Mouse (Mus musculus): ENCODE results near the gene Hpse2. TPM values are rescaled to one million over a fixed set of nuclear protein-coding genes. Genes with fewer than 3 reads are reported as not detected.

Hpse2 gene
- polyA plus RNA-seq, 1 experiment from 2014 or later, result 0.12 TPM

DNA sequence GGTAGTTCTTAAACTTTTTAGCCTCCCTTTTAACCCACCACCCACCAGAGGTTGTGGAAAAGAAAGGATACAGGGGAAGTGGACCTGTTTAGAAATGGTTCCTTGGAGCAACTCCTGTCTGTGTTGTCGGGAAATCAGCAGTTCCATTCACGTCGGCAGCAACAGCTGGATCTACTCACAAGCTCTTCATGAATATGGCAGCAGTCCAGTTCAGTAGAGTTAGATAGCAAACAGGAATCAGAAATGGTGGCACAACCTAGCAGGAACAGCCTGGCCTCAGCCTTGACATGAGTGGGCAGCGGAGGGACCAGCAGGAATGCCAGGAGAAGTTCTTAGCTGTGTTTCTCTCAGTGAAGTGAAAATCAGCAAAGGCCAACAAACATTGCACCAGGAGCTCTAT lies 278.4 kb downstream of the Hpse2 start:
- Histone ChIP-seq H3K4me3 (ENCODE audit: low read depth, low read length) (no peak overlapping the region), H3K27me3 (ENCODE audit: control insufficient read depth, insufficient read depth, low read length) (no peaks in the 10 kb centered on the region), H3K4me1 (ENCODE audit: control insufficient read depth, insufficient read depth, low read length) (no peaks in the 10 kb centered on the region), H3K4me2 (ENCODE audit: low read depth, low read length) (no peak overlapping the region), H3K9ac (replicated peaks; ENCODE audit: low read depth, low read length) (no peak overlapping the region), H3K9me3 (ENCODE audit: control insufficient read depth, low read length) (no peaks in the 10 kb centered on the region; the same call in 1 of the 2 replicates), H3K27ac (ENCODE audit: low read depth, low read length) (no peak overlapping the region), H3K36me3 (ENCODE audit: control insufficient read depth, insufficient read depth, low read length) (no peaks in the 10 kb centered on the region)
- 98% methylated on average over 4 of the region's 4 CpGs for WGBS
- ATAC-seq (ENCODE audit: low read depth), result no peak

DNA sequence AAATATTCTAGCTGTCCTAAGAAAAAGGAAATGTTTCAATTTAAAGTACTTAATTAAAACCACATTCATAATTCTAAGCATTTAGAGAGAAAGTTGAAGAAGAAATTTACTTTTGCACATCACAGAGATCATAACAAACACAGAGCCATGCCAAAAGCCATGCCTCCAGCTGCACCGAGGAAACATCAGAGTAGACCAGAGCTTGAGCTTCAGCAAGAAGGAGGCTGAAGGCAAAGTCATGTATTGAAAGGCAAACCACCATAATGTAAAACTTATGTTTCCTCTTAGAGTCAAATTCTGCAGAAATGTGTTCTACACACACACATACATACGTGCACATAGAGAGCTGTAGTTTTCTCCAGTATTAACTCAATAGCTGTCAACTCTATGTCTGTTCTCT lies 291.2 kb downstream of the Hpse2 start:
- H3K4me3 ChIP-seq (ENCODE audit: low read depth, low read length), result no peak overlapping the region
- 90% methylated on average over 2 of the region's 2 CpGs for WGBS
- H3K36me3 ChIP-seq (ENCODE audit: control insufficient read depth, insufficient read depth, low read length), result no peaks in the 10 kb centered on the region
- no peak for ATAC-seq (ENCODE audit: low read depth)
- H3K4me2 ChIP-seq (ENCODE audit: low read depth, low read length), result no peak overlapping the region
- no peaks in the 10 kb centered on the region for H3K9me3 ChIP-seq (ENCODE audit: control insufficient read depth, low read length)
- H3K9ac ChIP-seq (replicated peaks; ENCODE audit: low read depth, low read length), result no peak overlapping the region
- no peak overlapping the region for H3K27ac ChIP-seq (ENCODE audit: low read depth, low read length)
- H3K4me1 ChIP-seq (ENCODE audit: control insufficient read depth, insufficient read depth, low read length), result no peaks in the 10 kb centered on the region
- no peaks in the 10 kb centered on the region for H3K27me3 ChIP-seq (ENCODE audit: control insufficient read depth, insufficient read depth, low read length)

GRCm38 (mm10) chr19:43087216-43087615 lies 300.9 kb downstream of the Hpse2 start:
- Histone ChIP-seq H3K4me2 (ENCODE audit: low read depth, low read length) (no peak overlapping the region), H3K27me3 (ENCODE audit: control insufficient read depth, insufficient read depth, low read length) (no peaks in the 10 kb centered on the region), H3K9me3 (ENCODE audit: control insufficient read depth, low read length) (no peaks in the 10 kb centered on the region), H3K36me3 (ENCODE audit: control insufficient read depth, insufficient read depth, low read length) (no peaks in the 10 kb centered on the region), H3K4me1 (ENCODE audit: control insufficient read depth, insufficient read depth, low read length) (no peaks in the 10 kb centered on the region), H3K27ac (ENCODE audit: low read depth, low read length) (no peak overlapping the region), H3K9ac (replicated peaks; ENCODE audit: low read depth, low read length) (no peak overlapping the region), H3K4me3 (ENCODE audit: low read depth, low read length) (no peak overlapping the region)
- ATAC-seq (ENCODE audit: low read depth), result no peak
- 95% methylated on average over 3 of the region's 3 CpGs for WGBS

GRCm38 (mm10) chr19:43064155-43064554 lies 324.0 kb downstream of the Hpse2 start:
- no peak overlapping the region for H3K4me3 ChIP-seq (ENCODE audit: low read depth, low read length)
- H3K9me3 ChIP-seq (ENCODE audit: control insufficient read depth, low read length), result no peaks in the 10 kb centered on the region
- H3K36me3 ChIP-seq (ENCODE audit: control insufficient read depth, insufficient read depth, low read length), result no peaks in the 10 kb centered on the region
- no peaks in the 10 kb centered on the region for H3K4me1 ChIP-seq (ENCODE audit: control insufficient read depth, insufficient read depth, low read length)
- no peak for ATAC-seq (ENCODE audit: low read depth)
- no peak overlapping the region for H3K4me2 ChIP-seq (ENCODE audit: low read depth, low read length)
- whole genome bisulfite sequencing, result 82% methylated on average over 2 of the region's 2 CpGs
- no peak overlapping the region for H3K27ac ChIP-seq (ENCODE audit: low read depth, low read length)
- H3K9ac ChIP-seq (replicated peaks; ENCODE audit: low read depth, low read length), result no peak overlapping the region
- no peaks in the 10 kb centered on the region for H3K27me3 ChIP-seq (ENCODE audit: control insufficient read depth, insufficient read depth, low read length)

GRCm38 (mm10) chr19:43044506-43044905 lies 343.6 kb downstream of the Hpse2 start:
- H3K9me3 ChIP-seq (ENCODE audit: control insufficient read depth, low read length), result no peaks in the 10 kb centered on the region
- WGBS, result 30% methylated on average over 4 of the region's 4 CpGs
- ATAC-seq (ENCODE audit: low read depth), result no peak

GRCm38 (mm10) chr19:43042721-43043120 lies 345.4 kb downstream of the Hpse2 start:
- H3K36me3 ChIP-seq (ENCODE audit: control insufficient read depth, insufficient read depth, low read length), result no peaks in the 10 kb centered on the region
- 69% methylated on average over 2 of the region's 2 CpGs for WGBS
- no peak overlapping the region for H3K4me2 ChIP-seq (ENCODE audit: low read depth, low read length)
- H3K27me3 ChIP-seq (ENCODE audit: control insufficient read depth, insufficient read depth, low read length), result no peaks in the 10 kb centered on the region
- no peaks in the 10 kb centered on the region for H3K9me3 ChIP-seq (ENCODE audit: control insufficient read depth, low read length)
- ATAC-seq (ENCODE audit: low read depth), result no peak
- no peak overlapping the region for H3K9ac ChIP-seq (replicated peaks; ENCODE audit: low read depth, low read length)
- no peak overlapping the region for H3K4me3 ChIP-seq (ENCODE audit: low read depth, low read length)
- no peak overlapping the region for H3K27ac ChIP-seq (ENCODE audit: low read depth, low read length)
- no peaks in the 10 kb centered on the region; the same call in 1 of the 2 replicates for H3K4me1 ChIP-seq (ENCODE audit: control insufficient read depth, insufficient read depth, low read length)

More at GRCm38 (mm10) chr19:43044506-43044905, 343.6 kb downstream of the Hpse2 start:
- Histone ChIP-seq H3K27me3 (ENCODE audit: control insufficient read depth, insufficient read depth, low read length) (no peaks in the 10 kb centered on the region), H3K27ac (ENCODE audit: low read depth, low read length) (no peak overlapping the region), H3K4me3 (ENCODE audit: low read depth, low read length) (no peak overlapping the region), H3K4me1 (ENCODE audit: control insufficient read depth, insufficient read depth, low read length) (no peaks in the 10 kb centered on the region; the same call in 1 of the 2 replicates), H3K36me3 (ENCODE audit: control insufficient read depth, insufficient read depth, low read length) (no peaks in the 10 kb centered on the region), H3K4me2 (ENCODE audit: low read depth, low read length) (no peak overlapping the region), H3K9ac (replicated peaks; ENCODE audit: low read depth, low read length) (no peak overlapping the region)

- no peak for ATAC-seq (ENCODE audit: low read depth)
- Histone ChIP-seq H3K27me3 (ENCODE audit: control insufficient read depth, insufficient read depth, low read length) (no peaks in the 10 kb centered on the region), H3K9me3 (ENCODE audit: control insufficient read depth, low read length) (no peaks in the 10 kb centered on the region), H3K4me2 (ENCODE audit: low read depth, low read length) (no peak overlapping the region), H3K4me3 (ENCODE audit: low read depth, low read length) (no peak overlapping the region), H3K9ac (replicated peaks; ENCODE audit: low read depth, low read length) (no peak overlapping the region), H3K36me3 (ENCODE audit: control insufficient read depth, insufficient read depth, low read length) (no peaks in the 10 kb centered on the region), H3K27ac (ENCODE audit: low read depth, low read length) (no peak overlapping the region), H3K4me1 (ENCODE audit: control insufficient read depth, insufficient read depth, low read length) (no peaks in the 10 kb centered on the region; the same call in 1 of the 2 replicates)
- WGBS, result 85% methylated on average over 2 of the region's 2 CpGs
These were observed 345.9 kb downstream of the Hpse2 start for GRCm38 (mm10) chr19:43042211-43042610.

- no peaks in the 10 kb centered on the region for H3K9me3 ChIP-seq (ENCODE audit: control insufficient read depth, low read length)
- H3K27ac ChIP-seq (ENCODE audit: low read depth, low read length), result no peak overlapping the region
- ATAC-seq (ENCODE audit: low read depth), result no peak
- no peak overlapping the region for H3K9ac ChIP-seq (replicated peaks; ENCODE audit: low read depth, low read length)
- H3K4me1 ChIP-seq (ENCODE audit: control insufficient read depth, insufficient read depth, low read length), result no peaks in the 10 kb centered on the region
- H3K36me3 ChIP-seq (ENCODE audit: control insufficient read depth, insufficient read depth, low read length), result no peaks in the 10 kb centered on the region
- H3K4me3 ChIP-seq (ENCODE audit: low read depth, low read length), result no peak overlapping the region
- no peaks in the 10 kb centered on the region for H3K27me3 ChIP-seq (ENCODE audit: control insufficient read depth, insufficient read depth, low read length)
- 91% methylated on average over 4 of the region's 4 CpGs for WGBS
- H3K4me2 ChIP-seq (ENCODE audit: low read depth, low read length), result no peak overlapping the region
These were observed 351.8 kb downstream of the Hpse2 start for GRCm38 (mm10) chr19:43036381-43036780.

DNA sequence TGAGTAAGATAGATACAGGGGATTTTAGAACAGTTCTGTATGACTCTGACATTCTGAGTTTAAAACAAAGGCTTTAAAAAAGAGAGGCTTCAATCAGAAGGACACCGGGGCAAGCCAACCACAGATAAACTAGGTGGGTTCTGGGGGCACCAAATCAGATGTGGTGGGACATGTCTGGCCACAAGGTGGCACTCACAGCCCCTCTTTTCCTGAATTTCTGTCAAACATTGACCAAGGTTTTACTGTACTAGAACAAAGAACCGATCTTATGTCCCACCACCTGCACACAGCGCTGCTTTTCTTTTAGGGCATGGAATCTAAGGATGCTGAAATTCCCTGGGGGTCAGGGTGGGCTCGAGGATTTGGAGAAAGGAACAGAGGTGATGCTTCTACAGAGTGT lies 360.9 kb downstream of the Hpse2 start:
- no peaks in the 10 kb centered on the region for H3K4me1 ChIP-seq (ENCODE audit: control insufficient read depth, insufficient read depth, low read length)
- H3K9ac ChIP-seq (replicated peaks; ENCODE audit: low read depth, low read length), result no peak overlapping the region
- no peak overlapping the region for H3K4me3 ChIP-seq (ENCODE audit: low read depth, low read length)
- H3K27me3 ChIP-seq (ENCODE audit: control insufficient read depth, insufficient read depth, low read length), result no peaks in the 10 kb centered on the region
- H3K4me2 ChIP-seq (ENCODE audit: low read depth, low read length), result no peak overlapping the region
- ATAC-seq (ENCODE audit: low read depth), result peak; percentile 31; the same call in 1 of the 2 replicates
- WGBS, result 29% methylated on average over 4 of the region's 4 CpGs
- no peaks in the 10 kb centered on the region for H3K9me3 ChIP-seq (ENCODE audit: control insufficient read depth, low read length)
- no peak overlapping the region for H3K27ac ChIP-seq (ENCODE audit: low read depth, low read length)
- H3K36me3 ChIP-seq (ENCODE audit: control insufficient read depth, insufficient read depth, low read length), result no peaks in the 10 kb centered on the region

Data from neural tube, embryonic 14.5 days (tissue).